Mouse (Mus musculus) adrenal gland, postnatal 10 days (tissue): ENCODE measurements at regions not wholly inside any gene's neighbourhood (a gene's known extent, or its start where the extent isn't known, plus 50 kb on each side); places are given as distances from the start of the nearest gene placed in this dataset.
A peak's percentile ranks its signal among the peaks of the same experiment; 100 is the strongest.
"Not testable (repeated sequence)": the region's sequence is repeated elsewhere in the genome, so short reads cannot be mapped to it uniquely, and the experiment has no call there.

Experiments used
- DNase-seq: peaks from one replicate; pipeline ENCODE4 v3.0.0; 2021; ENCODE audit warnings: mixed read lengths

- peak; percentile 5 for DNase-seq
Measured at GRCm38 (mm10) chr7:122820587-122821535, 144.6 kb upstream of the Rbbp6 start.

- no peak for DNase-seq
Measured at GRCm38 (mm10) chr7:122823429-122823828, 142.1 kb upstream of the Rbbp6 start.

DNA sequence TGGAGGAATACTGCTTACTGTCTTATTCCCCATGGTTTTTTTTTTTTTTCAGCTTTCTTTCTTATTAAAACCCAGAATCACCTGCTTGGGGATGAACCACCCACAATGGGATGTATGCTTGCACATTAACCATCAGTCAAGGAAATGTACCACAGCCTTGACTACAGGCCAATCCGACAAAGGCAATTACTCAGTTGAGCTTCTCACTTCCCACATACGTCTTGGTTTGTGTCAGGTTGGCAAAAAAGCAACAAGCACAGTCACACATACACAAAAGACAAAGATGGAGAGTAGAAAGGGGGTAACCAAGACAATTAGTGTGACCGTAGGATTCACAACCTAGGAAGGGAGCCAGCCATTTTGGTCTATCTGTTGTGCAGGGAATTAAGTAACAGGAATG lies 126.4 kb upstream of the Rbbp6 start:
- no peak for DNase-seq

DNA sequence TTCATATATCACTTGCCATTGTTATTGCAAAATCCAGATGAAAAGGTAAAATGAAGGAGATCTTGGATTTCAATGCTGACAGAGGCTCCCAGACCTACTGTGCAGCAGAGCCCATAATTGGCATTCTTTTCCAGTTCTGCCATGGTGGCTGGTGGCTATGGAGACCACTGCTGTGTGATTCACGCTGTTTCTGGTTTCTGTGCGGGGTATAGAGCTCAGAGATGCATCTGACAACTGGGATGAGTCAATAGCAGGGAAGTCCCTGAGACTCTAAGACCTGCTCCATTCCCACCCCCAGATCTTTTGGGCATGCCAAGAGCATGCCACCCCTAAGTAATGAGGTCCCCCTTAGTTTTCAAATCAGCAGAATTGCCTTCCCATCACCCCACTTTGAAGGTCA lies 120.7 kb upstream of the Rbbp6 start:
- DNase-seq = no peak

DNA sequence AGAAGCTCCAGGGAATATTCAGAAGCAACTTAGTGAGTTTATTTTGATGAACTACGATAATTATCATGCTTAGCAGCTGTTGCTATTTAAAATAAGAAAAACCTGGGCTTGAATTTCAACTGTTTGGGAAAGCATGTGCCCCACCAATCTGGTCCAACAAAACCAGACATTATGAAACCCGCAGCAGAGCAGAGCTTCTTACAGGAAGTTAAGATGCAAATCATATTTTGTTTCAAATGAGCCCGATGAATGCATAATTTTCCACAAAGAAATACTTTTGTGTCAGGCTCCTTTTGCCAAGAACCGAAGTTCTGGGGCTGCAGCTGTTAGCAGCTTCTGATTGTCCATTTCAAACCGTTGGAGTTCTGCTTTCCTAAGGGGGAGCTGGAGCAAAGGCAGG lies 118.1 kb upstream of the Rbbp6 start:
- no peak for DNase-seq

DNA sequence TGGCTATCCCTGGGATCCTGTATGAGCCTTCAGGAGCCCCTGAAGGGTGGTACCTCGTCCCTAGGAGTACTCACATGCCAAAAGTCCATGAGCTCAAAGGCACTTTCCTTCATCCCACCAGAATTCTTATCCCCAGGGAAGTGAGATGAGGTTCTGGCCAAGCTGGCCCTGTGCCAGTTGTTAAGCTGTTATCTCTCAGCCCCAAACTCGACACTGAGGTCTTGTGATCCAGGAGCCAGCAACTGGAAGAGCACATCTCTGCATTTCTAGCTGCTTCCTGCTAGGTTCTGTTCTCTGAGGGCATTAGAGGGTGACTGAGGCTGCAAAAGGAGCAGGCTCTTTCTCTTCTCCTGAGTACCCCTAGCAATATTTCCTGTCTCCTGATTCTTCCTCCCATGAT lies 92.1 kb upstream of the Rbbp6 start:
- DNase-seq = no peak

DNA sequence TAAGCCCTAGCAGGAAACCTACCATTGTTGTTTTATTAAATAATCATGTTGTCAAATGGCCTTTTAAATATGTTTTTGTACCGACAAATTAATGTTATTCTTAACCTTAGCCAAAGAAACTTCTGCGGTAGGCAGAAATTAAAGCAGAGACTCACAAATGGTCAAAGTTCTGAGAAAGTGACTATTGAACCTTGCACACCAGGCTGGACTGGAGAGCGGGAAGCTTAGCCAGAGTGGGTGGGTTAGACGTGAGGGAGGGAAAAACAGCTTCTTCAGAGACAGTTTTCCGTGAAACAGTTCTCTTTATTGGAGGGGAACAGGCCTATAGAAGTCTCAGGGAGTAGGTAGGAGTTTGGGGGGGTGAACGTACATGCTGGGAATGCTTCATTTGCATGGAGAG lies 89.2 kb upstream of the Rbbp6 start:
- DNase-seq = no peak

DNA sequence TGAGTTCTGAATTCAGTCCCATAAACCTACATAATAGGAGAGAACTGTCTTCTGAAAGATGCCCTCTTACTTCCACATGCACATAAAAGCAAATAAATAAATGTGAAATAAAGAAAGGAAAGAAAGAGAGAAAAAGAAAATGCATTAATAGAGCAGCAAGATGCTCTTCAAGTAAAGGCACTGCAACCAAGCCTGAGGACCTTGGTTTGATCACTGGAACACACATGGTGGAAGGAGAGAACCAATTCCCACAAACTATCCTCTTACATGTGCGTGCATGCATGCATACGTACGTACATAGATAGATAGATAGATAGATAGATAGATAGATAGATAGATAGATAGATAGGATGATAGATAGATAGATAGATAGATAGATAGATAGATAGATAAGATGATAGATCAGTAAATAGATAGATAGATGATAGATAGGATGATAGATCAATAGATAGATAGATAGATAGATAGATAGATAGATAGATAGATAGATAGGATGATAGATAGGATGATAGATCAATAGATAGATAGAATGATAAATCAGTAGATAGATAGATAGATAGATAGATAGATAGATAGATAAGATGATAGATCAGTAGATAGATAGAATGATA lies 83.5 kb upstream of the Rbbp6 start:
- DNase-seq = not testable (repeated sequence)

DNA sequence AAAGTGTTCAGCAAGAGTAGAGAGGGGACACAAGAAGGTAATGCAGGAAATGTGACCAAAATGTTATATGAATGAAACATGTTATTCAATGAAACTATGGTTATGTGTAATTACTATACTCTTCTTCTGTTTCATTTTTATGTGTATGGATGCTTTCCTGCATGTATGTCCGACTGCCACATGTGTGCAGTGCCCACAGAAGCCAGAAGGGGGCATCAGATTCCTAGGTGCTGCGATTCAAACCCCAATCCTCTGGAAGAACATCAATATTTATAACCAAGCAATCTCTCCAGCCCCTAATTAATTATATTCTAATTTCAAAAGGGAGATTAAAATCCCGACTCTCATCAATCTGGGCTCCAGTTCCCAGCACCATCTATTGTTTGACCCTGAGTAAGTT lies 78.7 kb upstream of the Rbbp6 start:
- DNase-seq = no peak

DNA sequence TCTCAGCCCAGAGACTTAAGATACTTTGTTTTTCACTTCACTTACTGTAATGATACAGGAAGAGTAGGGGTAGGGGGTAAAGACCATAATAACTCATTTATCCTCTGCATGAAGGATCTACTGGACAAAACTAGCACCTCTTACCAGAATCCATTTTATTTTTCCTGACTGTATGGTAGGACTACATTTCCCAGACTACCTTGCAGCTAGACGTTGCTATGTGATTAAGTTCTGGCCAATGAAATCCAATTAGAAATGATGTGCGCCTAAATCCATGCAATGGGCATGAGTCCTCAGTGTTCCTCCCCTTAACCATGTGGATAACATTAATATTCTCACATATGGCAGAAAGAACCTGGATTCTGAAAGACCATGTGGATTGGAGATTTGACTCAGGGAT lies 68.3 kb upstream of the Rbbp6 start:
- DNase-seq = no peak

GRCm38 (mm10) chr7:122906056-122906455 lies 59.4 kb upstream of the Rbbp6 start:
- DNase-seq = no peak

DNA sequence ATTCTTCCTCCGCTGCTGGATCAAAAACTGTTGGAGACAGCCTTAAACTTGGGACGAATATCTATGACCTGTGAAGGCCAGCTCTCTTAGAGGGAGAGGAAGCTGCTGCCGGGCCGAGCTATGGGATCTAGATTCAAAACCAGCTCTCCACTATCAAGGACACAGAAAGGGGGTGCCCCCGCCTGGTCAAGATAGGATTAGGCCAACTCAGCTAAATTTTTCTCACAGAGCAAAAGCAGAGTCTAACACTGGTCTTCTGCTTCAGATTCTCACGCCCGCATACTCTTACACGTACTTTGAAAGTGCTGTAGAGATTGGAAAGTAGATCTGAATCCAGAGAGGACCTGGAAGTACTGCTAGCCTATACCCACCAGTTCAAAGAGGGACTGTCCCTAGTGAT lies 56.2 kb upstream of the Rbbp6 start:
- peak; percentile 13 for DNase-seq
